Mouse (Mus musculus) forebrain, embryonic 14.5 days (tissue): ENCODE measurements around the gene Srarp. TPM values are rescaled to one million over a fixed set of nuclear protein-coding genes. Genes with fewer than 3 reads are reported as not detected.

Experiments
- ATAC-seq: fragments of 200-750 bp; cut with Nextera tagmentation; 2 replicates; pipeline ENCODE4 v1.8.0; 2017; ENCODE audit warnings: mild to moderate bottlenecking, moderate library complexity
- DNase-seq: peaks from one replicate; pipeline ENCODE4 v3.0.0-alpha.2; 2015; ENCODE audit warnings: low spot score
- H3K27ac ChIP-seq: fragments of 300-500 bp; sonication (generic); 2 replicates; pipeline ENCODE4 v1.5.1; 2014; ENCODE audit warnings: low read depth, mild to moderate bottlenecking, control low read depth, low read length, moderate library complexity
- H3K27me3 ChIP-seq: fragments of 300-500 bp; sonication (generic); replicated peaks from 2 replicates; pipeline ENCODE4 v1.6.1; 2014; ENCODE audit warnings: low read length, control low read depth, mixed read lengths; ENCODE audit not compliant: control insufficient read depth, insufficient read depth
- H3K36me3 ChIP-seq: fragments of 300-500 bp; sonication (generic); 2 replicates; pipeline ENCODE4 v1.6.1; 2014; ENCODE audit warnings: low read length, control low read depth; ENCODE audit not compliant: control insufficient read depth, insufficient read depth
- H3K4me1 ChIP-seq: fragments of 300-500 bp; sonication (generic); 2 replicates; pipeline ENCODE4 v1.6.1; 2014; ENCODE audit warnings: antibody characterized with exemption, low read length, control low read depth; ENCODE audit not compliant: control insufficient read depth, insufficient read depth
- H3K4me2 ChIP-seq: fragments of 300-500 bp; sonication (generic); 2 replicates; pipeline ENCODE4 v1.6.1; 2014; ENCODE audit warnings: mild to moderate bottlenecking, control low read depth, low read length
- H3K4me3 ChIP-seq: fragments of 300-500 bp; sonication (generic); 2 replicates; pipeline ENCODE4 v1.5.1; 2014; ENCODE audit warnings: low read depth, low read length, control low read depth
- H3K9ac ChIP-seq: fragments of 300-500 bp; sonication (generic); 2 replicates; pipeline ENCODE4 v1.6.1; 2014; ENCODE audit warnings: mild to moderate bottlenecking, low read length, control low read depth, moderate library complexity
- H3K9me3 ChIP-seq: fragments of 300-500 bp; sonication (generic); replicated peaks from 2 replicates; pipeline ENCODE4 v1.6.1; 2016; ENCODE audit warnings: low read length, control low read depth, mixed read lengths; ENCODE audit not compliant: control insufficient read depth
- WGBS: fragments of 180-500 bp; shearing (Covaris S2); extraction: QIAGEN DNeasy Blood & Tissue Kit; methylation state at CpG from one replicate; pipeline ENCODE4 v1.1.7; 2014; 5-methylcytosine and 5-hydroxymethylcytosine counted together
- polyA plus RNA-seq: library from polyadenylated mRNA; unstranded; fragments of >200 nt; fragmentation: Nextera tagmentation; extraction: Ambion mirVana; gene quantifications from 2 replicates; pipeline ENCODE4 v1.2.1, GENCODE M21; 2014

Gene Srarp
- polyA plus RNA-seq, 1 experiment from 2014 or later, result 0.33 TPM

DNA sequence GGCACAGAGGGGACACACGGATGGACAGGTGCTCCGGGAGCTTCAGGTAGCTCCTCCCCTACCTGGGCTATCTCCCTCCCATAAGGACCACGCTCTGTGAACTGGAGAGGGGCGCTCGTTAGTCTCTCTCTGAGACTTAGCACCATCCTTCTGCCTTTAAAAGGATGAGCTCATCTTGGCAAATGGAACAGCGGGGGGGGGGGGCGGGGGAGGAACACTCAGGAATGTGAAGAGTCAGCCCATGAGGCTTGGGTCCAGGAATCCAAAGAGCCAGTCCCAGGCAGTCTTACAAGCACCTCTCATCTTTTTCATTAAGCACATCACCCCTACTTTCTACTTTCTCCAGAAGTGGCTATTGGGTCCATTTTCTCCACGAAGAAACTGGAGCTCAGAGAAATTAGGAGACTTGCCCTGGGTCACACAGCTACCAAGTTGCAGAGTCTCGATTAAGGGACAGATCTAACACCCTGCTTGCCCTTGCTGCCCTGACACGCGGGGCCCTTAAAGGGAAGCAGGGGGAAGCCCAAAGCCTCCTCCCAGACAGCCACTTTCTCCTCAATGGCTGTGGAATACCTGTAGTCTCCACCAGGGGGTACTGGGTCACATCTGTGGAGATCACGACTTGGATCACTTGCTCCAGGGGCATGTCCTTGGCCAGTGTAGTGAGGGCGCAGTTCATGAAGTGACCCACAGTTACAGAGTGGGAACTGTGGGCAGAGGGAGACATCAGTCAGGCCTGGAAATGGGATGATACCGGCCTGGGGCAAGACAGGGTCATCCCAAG, 29.2 kb downstream of the Srarp start:
- peak; percentile 19 for DNase-seq

DNA sequence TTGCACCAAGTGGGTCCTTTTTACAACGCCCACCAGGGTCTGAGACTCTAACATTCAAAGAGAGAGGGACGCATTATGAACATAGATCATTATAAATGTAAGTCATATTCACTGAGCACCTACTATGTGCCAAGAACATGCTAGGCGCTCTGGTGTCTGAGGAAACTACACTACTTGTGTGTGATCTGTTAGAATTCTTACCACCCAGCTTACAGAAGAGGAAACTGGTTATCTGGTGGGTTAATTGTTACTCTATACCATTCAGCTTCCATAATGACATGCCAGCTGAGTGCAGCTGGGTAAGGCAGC, 30.6 kb downstream of the Srarp start:
- no peak overlapping the region for H3K4me2 ChIP-seq
- no peak overlapping the region for H3K4me3 ChIP-seq
- ATAC-seq, result no peak
- no peak overlapping the region for H3K9ac ChIP-seq
- H3K36me3 ChIP-seq, result no peaks in the 10 kb centered on the region
- no peak for DNase-seq
- H3K9me3 ChIP-seq, result no peaks in the 10 kb centered on the region
- WGBS, result 77% methylated on average over 3 of the region's 3 CpGs
- H3K27ac ChIP-seq, result no peak overlapping the region
- H3K4me1 ChIP-seq, result no peaks in the 10 kb centered on the region
- no peaks in the 10 kb centered on the region for H3K27me3 ChIP-seq

More for the DNA sequence above, 29.2 kb downstream of the Srarp start:
- Histone ChIP-seq H3K4me3 (no peak overlapping the region), H3K9ac (no peak overlapping the region), H3K27ac (no peak overlapping the region), H3K36me3 (no peaks in the 10 kb centered on the region), H3K27me3 (no peaks in the 10 kb centered on the region), H3K9me3 (no peaks in the 10 kb centered on the region), H3K4me2 (no peak overlapping the region), H3K4me1 (no peaks in the 10 kb centered on the region)
- no peak for ATAC-seq
- WGBS, result 36% methylated on average over 12 of the region's 14 CpGs

DNA sequence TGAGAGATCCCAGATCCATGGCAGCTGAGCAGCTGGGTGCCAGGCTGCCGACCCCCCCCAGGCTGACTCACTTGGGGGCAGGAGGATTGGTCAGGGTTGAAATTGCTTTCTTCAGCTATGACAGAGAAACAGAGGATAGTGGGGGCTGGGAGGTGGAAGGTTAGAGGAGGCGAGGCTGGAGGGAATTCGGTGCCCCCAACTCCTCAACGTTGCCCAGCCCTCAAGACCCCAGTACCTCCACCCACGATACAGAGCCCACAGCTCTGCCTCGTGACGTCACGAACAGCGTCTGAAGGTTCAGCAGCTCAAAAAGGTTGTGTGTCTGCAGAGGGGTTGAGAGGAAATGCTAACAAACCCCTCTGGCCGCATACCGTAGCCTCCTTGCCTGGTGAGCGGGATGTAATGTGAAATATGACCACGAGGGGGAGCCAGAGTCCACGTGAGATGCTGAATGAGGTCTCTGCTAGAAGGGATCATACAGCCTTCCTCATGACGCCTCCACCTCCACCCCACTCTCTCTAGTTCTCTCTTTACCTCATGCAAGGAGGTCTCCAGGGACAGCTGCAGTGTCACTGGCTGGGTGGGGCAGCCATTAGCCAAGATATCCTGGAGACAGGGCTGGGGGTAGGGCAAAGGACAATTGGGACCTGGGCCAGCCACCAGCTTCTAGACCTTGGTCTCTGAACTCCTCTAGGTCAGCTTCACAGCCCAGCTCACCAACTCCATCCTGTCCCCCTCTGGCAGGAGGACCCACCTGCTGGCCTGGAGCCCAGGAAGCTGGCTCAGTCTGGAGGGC, 31.2 kb downstream of the Srarp start:
- peak; percentile 88 for ATAC-seq

DNA sequence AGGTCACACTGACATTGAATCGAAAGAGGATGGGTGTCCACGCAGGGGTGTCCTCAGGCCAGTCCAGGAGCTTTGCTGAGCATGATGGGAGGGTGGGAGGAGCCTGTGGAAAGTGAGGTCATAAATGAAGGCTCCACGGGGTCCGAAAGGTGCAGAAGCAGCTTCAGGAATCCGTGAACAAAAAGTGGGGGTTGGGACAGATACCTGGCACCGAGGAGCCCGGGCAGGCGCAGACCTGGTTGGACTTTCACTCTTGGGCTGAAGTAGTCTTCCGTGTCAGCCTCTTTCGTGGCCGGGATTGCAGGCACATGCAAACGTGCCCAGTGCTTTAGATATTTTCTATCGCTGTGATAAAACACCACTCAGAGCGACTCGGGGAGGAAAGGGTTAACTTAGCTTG, 35.7 kb downstream of the Srarp start:
- Histone ChIP-seq H3K9ac (no peak overlapping the region), H3K4me3 (no peak overlapping the region), H3K4me2 (no peak overlapping the region), H3K27me3 (no peaks in the 10 kb centered on the region), H3K9me3 (no peaks in the 10 kb centered on the region), H3K4me1 (no peaks in the 10 kb centered on the region), H3K36me3 (no peaks in the 10 kb centered on the region), H3K27ac (no peak overlapping the region)
- 87% methylated on average over 15 of the region's 15 CpGs for WGBS
- DNase-seq (no peak), ATAC-seq (no peak)

More for the DNA sequence above, 31.2 kb downstream of the Srarp start:
- Histone ChIP-seq H3K36me3 (no peaks in the 10 kb centered on the region), H3K9me3 (no peaks in the 10 kb centered on the region), H3K4me2 (0 out of 2 replicates have a peak overlapping the region, but pooled peaks have one; percentile 20), H3K27me3 (no peaks in the 10 kb centered on the region), H3K27ac (no peak overlapping the region), H3K4me1 (no peaks in the 10 kb centered on the region), H3K4me3 (no peak overlapping the region), H3K9ac (peak overlapping the region; percentile 40; the same call in 1 of the 2 replicates)
- WGBS, result 17% methylated on average over 15 of the region's 15 CpGs
- DNase-seq, result peak; percentile 87

DNA sequence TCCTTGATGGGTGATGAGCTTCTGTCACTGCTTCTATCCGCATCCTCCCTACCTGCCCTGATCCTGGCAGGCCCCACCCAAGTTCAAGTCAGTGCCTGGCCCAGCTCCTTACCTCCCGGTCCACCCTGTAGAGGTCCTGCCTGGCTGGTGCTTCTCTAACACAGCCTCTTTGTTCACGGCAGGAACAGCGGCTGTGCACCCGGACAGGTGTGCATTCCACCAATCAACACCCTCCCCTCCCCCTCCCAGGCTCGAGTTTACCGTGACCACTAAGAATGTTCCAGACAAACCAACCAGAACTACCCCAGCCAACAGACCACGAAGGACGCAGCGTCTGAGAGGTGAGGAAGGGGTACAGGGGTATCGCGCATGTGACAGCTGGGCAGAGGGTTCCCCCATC, 37.4 kb downstream of the Srarp start, which contains the start of gene Clcnka:
Clcnka (minus strand) TSS at position 180 of the 400 bp plus-strand sequence.
- Histone ChIP-seq H3K27ac (no peak within 1 kb of the TSS), H3K36me3 (no peaks in the 10 kb centered on the region), H3K9me3 (no peaks in the 10 kb centered on the region), H3K4me3 (no peak within 1 kb of the TSS), H3K27me3 (no peaks in the 10 kb centered on the region), H3K9ac (no peak within 1 kb of the TSS), H3K4me2 (no peak within 1 kb of the TSS), H3K4me1 (no peaks in the 10 kb centered on the region)
- DNase-seq, result no peak
- no peak for ATAC-seq
- 68% methylated on average over 12 of the region's 12 CpGs for WGBS

DNA sequence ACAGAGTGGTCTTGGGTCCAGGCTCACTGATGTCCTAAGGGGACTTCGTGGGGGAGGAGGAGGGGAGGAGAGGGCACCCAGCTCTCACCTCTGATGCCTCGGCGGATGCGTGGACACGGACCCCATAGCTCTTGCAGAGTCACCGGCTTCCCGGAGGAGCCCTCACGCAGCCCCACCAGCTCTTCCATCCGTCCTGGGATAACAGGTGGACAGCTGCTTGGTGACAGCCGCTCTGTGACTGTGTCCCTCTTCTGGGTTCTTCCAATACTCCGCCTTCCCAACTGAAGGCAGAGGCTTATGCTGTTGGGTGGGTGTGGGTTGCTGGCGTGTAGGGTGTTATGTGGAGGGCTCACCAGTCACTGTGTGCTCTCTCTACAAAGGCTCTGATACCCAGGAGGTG, 38.0 kb downstream of the Srarp start:
- H3K9me3 ChIP-seq, result no peaks in the 10 kb centered on the region
- no peak for ATAC-seq
- H3K27ac ChIP-seq, result no peak overlapping the region
- 78% methylated on average over 12 of the region's 12 CpGs for WGBS
- no peak overlapping the region for H3K9ac ChIP-seq
- DNase-seq, result no peak
- no peak overlapping the region for H3K4me3 ChIP-seq
- H3K4me2 ChIP-seq, result no peak overlapping the region
- no peaks in the 10 kb centered on the region for H3K36me3 ChIP-seq
- no peaks in the 10 kb centered on the region for H3K27me3 ChIP-seq
- H3K4me1 ChIP-seq, result no peaks in the 10 kb centered on the region

DNA sequence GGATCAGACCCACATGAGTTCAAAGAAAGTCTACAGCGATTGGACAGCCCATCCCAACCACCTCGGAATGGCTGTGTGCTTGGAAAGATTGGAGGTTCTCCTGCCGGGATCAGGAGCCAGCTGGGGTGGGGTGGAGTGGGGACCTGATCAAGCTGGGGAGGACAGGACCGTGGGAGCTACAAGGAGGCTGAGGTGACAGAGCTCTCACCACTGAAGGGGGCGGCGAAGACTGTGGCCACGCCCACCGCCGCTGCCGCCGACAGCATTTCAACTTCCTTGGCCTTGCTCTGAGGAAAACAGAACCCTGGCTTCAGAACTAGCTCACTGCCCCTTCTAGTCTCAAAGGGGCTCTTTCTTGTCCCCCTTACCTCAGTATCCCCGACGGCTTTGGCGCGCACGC, 41.2 kb downstream of the Srarp start:
- Histone ChIP-seq H3K4me2 (peak overlapping the region; percentile 12; the same call in 1 of the 2 replicates), H3K9me3 (no peaks in the 10 kb centered on the region), H3K27me3 (no peaks in the 10 kb centered on the region), H3K4me3 (no peak overlapping the region), H3K9ac (no peak overlapping the region), H3K27ac (no peak overlapping the region), H3K4me1 (no peaks in the 10 kb centered on the region), H3K36me3 (no peaks in the 10 kb centered on the region)
- no peak for ATAC-seq
- 14% methylated on average over 16 of the region's 16 CpGs for WGBS
- no peak for DNase-seq

DNA sequence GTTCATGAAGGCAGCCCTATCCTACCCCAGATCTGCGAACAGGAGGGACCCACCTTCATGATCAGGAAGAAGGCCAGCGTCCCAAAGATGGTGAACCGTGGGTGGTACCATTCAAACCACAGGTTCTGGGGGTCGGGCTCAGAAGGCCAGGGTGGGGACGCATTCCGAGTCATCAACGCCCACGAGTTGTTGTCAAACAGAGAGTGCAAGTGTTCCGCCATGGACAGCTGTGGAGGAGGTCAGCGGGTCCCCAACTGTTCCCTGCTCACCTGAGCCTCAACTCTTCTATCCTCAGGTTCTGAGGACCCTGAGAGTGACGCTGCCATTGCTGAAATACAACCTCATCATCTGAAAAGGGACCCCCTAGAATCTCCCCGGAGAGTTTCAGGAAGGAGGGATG, 44.6 kb downstream of the Srarp start:
- H3K4me3 ChIP-seq, result no peak overlapping the region
- no peak for DNase-seq
- no peaks in the 10 kb centered on the region for H3K4me1 ChIP-seq
- 76% methylated on average over 12 of the region's 12 CpGs for WGBS
- no peak overlapping the region for H3K27ac ChIP-seq
- ATAC-seq, result no peak
- H3K9ac ChIP-seq, result no peak overlapping the region
- H3K9me3 ChIP-seq, result no peaks in the 10 kb centered on the region
- no peaks in the 10 kb centered on the region for H3K27me3 ChIP-seq
- no peak overlapping the region for H3K4me2 ChIP-seq
- no peaks in the 10 kb centered on the region for H3K36me3 ChIP-seq
